Mouse (Mus musculus) lung, postnatal 4 days (tissue): ENCODE data around the gene Mink1.
A peak's percentile ranks its signal among the peaks of the same experiment; 100 is the strongest.
"Not testable (repeated sequence)": the region's sequence is repeated elsewhere in the genome, so short reads cannot be mapped to it uniquely, and the experiment has no call there.

Experiments used
- DNase-seq, 2 experiments: peaks; one replicate each; pipeline ENCODE4 v3.0.0; 2021

Gene Mink1

DNA sequence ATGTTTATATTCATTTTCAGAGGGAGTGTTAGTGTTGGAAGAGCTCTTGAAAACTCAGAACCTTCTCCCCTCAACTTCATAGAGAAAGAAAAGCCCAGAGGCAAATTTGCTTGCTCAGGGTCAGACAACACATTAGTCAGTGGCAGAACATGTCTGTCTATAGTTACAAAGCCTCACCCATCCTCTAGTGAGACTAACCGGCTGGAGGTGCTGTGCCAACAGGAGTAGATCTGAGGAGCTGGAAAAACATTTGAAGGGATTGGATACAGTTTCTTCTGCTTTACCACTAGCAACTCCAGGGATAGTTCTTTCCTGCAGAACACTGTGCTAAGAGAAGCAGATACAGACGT lies 769 bp upstream of the Mink1 start:
- no peak for DNase-seq

- no peak for DNase-seq
Measured at GRCm38 (mm10) chr11:70562995-70563469, 351 bp downstream of the Mink1 start.

- DNase-seq: peak; percentile 70 to 77
Measured at GRCm38 (mm10) chr11:70563470-70564275, 992 bp downstream of the Mink1 start.

GRCm38 (mm10) chr11:70564276-70564873 lies 1.7 kb downstream of the Mink1 start:
- DNase-seq: no peak

- no peak for DNase-seq
Measured at GRCm38 (mm10) chr11:70566586-70566985, 3.9 kb downstream of the Mink1 start.

- not testable (repeated sequence) for DNase-seq
Measured at GRCm38 (mm10) chr11:70570614-70571013, 7.9 kb downstream of the Mink1 start.

DNA sequence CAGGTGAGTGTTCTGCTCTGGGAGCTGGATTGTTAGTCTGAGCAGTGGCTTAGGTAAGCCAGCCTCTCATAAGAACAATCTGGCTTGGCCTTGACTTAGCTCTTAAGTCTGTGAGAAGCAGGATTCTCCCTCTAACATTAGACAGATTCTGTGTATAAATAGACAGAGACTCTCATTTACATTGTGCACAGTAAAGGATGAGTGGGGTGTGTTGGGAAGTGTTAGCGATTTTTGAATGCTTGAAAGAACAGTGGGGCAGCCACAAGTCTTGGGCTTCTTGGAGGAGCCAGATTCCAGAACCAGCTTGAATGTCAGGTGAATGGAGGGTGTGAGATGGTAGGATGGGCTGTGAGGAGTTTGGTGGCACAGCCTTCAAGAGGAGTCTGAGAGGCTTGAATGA lies 9.0 kb downstream of the Mink1 start:
- DNase-seq: no peak

GRCm38 (mm10) chr11:70572348-70572902 lies 9.7 kb downstream of the Mink1 start:
- no peak for DNase-seq

DNA sequence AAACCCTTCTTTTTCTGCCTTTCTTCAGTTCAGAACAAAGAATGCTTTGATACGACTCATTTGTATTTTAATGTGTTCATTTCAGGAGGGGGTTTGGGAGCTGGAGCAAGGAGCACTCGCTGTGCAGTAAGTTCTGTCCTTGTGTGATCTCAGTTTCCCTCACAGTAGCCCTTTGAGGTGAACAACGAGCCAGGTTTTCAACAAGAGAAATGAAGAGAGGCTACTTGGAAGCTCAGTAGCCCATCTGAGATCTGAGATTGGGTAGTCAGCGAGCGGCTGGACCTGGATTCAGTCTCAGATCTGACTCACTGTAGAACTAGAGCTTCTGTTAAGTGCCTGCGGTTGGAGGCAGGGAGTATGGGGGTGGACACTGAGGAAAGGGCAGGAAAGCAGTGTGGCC lies 11.2 kb downstream of the Mink1 start:
- no peak for DNase-seq

GRCm38 (mm10) chr11:70577201-70577600 lies 14.5 kb downstream of the Mink1 start:
- no peak for DNase-seq

DNA sequence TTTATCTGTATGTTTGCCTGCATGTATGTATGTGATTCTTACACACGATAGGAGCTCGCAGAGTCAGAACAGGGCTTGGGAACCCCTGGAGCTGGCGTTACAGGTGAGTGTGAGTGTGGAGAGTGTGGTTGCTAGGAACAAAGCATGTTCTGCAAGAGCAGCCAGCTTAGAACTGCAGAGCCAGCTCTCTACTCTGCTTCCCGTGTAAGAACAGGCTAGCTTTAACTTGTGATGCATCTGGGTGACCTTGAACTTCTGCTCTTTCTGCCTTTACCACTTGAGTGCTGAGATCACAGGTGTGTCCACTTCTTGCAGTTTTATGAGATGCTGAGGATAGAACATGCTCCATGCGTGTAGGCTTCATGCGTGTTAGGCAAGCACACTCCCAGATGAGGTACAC lies 16.3 kb downstream of the Mink1 start:
- DNase-seq: no peak

DNA sequence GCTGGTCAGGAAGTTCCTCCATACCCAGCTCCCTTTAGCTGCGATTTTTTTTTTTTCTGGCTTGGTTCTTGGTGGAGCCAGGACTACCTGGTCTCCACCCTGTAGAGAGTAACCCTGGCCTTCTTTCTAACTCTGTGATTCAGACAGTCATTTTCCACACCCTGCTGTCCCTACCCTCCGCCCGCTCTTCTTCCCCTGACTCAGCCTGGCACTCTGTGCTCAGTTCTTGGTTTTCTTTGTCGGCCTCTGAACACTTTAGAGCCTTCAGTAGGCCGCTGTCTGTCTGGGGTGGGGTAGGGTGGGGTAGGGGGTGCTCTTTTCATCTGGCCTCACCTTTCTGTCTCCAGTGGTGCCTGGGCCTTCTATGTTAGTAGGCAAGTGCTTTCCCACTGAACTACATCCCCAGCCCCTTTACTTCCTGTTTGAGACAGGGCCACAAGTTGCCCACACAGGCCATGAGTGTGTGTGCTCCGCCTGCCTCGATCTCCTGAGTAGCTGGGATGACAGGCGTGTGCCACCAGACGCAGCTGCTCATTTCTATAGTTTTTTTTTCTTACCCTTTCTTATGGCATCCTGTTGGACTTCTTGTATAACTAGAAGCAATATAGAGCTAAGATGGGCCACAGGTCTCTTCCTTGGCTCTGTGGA lies 17.2 kb downstream of the Mink1 start:
- no peak for DNase-seq

GRCm38 (mm10) chr11:70580358-70580720 lies 17.7 kb downstream of the Mink1 start:
- DNase-seq: no peak

DNA sequence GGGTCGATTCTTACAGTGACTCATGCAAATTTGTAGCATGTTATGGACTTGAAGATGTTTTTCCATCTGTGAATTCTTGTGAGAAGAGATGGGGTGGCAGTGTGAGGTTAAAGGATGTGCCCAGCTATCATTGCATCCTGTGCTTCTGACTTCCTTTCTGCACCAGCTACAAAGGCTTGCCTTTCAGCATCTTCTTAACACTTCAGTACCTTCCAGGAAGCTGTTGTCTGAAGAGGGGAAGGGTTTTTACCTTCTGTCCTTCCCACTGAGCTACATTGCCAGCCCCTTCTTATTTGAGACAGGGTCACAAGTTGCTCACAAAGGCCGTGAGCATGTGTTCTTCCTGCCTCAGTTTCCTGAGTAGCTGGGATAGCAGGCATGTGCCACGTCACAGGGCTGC lies 18.2 kb downstream of the Mink1 start:
- DNase-seq: no peak

DNA sequence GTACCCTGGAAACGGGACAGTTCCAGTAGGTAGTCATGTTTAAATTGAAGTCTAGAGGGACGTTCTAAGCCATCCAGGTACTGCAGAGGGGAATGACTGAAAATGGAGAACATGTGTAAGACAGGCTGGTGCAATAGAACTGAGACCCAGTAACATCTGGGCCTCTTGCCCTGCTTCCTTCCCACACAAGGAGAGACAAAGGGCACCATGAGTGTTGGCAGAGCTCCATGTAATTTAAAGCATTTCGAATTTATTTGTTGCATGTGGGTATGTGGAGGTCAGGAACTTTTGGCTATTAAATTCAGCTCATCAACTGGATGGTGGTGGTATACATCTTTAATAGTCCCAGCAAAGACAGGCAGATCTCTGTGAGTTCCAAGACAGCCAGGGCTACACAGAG lies 19.5 kb downstream of the Mink1 start:
- no peak for DNase-seq

- no peak for DNase-seq
Measured at GRCm38 (mm10) chr11:70583022-70583714, 20.5 kb downstream of the Mink1 start.

- DNase-seq: no peak
Measured at GRCm38 (mm10) chr11:70583775-70584174, 21.1 kb downstream of the Mink1 start.

DNA sequence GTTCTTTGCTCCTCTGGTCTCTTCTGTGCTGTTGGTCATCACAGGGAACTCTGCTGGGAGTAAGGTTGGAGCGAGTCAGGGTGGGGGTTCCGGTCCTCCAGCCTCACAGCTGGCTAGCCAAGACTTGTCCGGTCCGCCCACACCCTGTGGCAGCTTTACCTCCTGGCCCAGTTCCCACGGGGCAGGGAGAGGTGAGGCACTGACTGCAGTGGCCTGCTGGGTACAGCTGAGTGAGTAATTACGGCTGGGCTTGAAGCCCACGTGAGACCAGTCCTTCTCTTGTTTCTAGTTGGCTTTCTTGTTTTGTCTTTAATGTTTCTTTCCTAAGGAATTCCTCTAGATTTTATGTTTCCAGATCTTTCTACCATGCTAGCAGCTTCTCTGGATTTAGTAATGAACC lies 22.8 kb downstream of the Mink1 start:
- DNase-seq: peak; percentile 63 to 80

DNA sequence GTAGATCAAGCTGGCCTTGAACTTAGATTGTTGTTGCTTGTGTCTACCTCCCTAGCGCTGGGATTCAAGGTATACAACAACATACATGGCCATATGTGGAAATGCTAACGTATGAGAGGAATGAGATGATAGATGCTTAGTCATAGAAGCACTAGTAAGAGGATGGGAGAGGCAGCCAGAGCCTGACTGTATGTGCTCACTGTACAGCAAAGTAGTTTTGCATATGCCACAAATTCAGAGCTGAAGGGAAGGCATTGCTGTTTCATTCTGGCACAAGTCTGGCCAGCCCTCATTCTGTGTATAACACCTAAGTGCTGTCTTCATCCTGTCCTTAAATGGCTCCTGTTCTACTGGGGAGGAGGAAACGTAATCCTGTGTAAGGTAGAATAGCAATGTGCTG lies 23.6 kb downstream of the Mink1 start:
- DNase-seq: no peak

DNA sequence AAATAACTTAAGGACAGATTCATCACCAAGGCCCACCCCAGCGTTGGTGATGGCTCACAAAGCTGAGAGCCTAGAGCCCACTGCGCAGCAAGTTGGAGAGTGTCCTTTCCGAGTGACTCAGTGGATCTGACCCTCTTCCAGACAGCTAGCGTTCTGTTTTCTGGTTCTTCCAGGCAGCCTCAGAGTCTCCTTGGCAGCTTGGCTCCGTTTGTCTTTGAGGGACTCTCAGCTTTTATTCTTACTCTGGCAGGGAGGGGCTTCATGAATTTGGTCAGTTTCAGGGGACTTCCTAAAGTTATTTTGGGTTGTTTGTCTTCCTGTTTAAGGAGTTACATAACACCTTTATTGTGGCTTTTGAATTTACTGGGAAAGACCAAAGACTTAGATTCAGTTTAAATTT lies 24.3 kb downstream of the Mink1 start:
- no peak for DNase-seq

- DNase-seq: no peak
Measured at GRCm38 (mm10) chr11:70591733-70592132, 29.1 kb downstream of the Mink1 start.

DNA sequence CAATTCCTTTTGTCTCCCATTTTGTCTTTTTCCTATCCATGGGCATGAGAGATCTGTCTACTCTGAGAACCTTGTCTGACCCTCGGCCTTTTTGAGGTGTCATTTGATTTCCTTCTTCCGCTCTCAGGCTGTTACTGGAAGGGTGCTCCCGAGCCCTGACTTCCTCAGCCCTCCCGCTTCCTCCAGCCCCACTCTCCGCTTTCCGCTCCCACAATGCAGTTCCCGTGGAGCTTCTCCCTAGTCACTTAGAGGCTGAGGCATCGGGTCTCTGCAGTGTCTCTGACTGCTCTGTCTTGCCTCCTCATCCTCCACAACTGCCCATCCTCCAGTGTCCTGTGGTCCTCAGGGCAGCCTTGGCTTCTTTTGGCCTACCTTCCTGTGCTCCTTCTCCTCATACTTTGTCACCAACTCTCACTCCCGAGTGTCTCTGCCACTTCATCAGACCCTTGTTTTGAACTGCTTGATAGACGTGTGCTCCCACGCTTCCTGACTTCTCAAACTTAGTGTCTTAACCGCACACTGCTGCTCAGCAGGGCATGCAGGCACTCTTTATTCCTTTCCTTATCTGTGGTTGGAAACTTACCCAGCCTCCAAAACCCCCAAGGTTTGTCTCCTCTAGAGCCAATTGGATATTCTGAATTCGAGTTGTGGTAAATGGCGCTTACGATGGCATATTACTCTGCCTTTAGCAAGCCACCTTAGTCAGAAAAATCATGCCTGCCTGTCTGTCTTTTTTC lies 31.7 kb downstream of the Mink1 start:
- DNase-seq: peak; percentile 61 to 64

- DNase-seq: no peak
Measured at GRCm38 (mm10) chr11:70595638-70596037, 33.0 kb downstream of the Mink1 start.
